Mouse (Mus musculus) heart, embryonic 11.5 days (tissue): ENCODE data around the gene Ptbp3. TPM values are rescaled to one million over a fixed set of nuclear protein-coding genes. Genes with fewer than 3 reads are reported as not detected.
"Not testable (repeated sequence)": the region's sequence is repeated elsewhere in the genome, so short reads cannot be mapped to it uniquely, and the experiment has no call there.

ENCODE experiments used
- ATAC-seq: fragments of 200-750 bp; cut with Nextera tagmentation; replicated peaks from 2 replicates; pipeline ENCODE4 v1.8.0; 2017; ENCODE audit warnings: moderate library complexity; ENCODE audit not compliant: insufficient number of reproducible peaks, low FRiP score, low TSS enrichment
- H3K27ac ChIP-seq: fragments of 300-500 bp; sonication (generic); 2 replicates; pipeline ENCODE4 v1.5.1; 2014; ENCODE audit warnings: mild to moderate bottlenecking, low read depth, low read length
- H3K27me3 ChIP-seq: fragments of 300-500 bp; sonication (generic); 2 replicates; pipeline ENCODE4 v1.6.1; 2014; ENCODE audit warnings: mild to moderate bottlenecking, low read length, mixed read lengths; ENCODE audit not compliant: control insufficient read depth, insufficient read depth
- H3K36me3 ChIP-seq: fragments of 300-500 bp; sonication (generic); 2 replicates; pipeline ENCODE4 v1.6.1; 2014; ENCODE audit warnings: mild to moderate bottlenecking, low read length, moderate library complexity, mixed read lengths; ENCODE audit not compliant: control insufficient read depth, insufficient read depth
- H3K4me1 ChIP-seq: fragments of 300-500 bp; sonication (generic); 2 replicates; pipeline ENCODE4 v1.6.1; 2014; ENCODE audit warnings: low read length; ENCODE audit not compliant: control insufficient read depth, insufficient read depth
- H3K4me2 ChIP-seq: fragments of 300-500 bp; sonication (generic); 2 replicates; pipeline ENCODE4 v1.6.1; 2014; ENCODE audit warnings: mild to moderate bottlenecking, moderate library complexity
- H3K4me3 ChIP-seq: fragments of 300-500 bp; sonication (generic); 2 replicates; pipeline ENCODE4 v1.5.1; 2014; ENCODE audit warnings: low read depth, low read length
- H3K9ac ChIP-seq: fragments of 300-500 bp; sonication (generic); 2 replicates; pipeline ENCODE4 v1.6.1; 2014; ENCODE audit warnings: mild to moderate bottlenecking, low read depth, low read length, moderate library complexity
- H3K9me3 ChIP-seq: fragments of 300-500 bp; sonication (generic); replicated peaks from 2 replicates; pipeline ENCODE4 v1.6.1; 2016; ENCODE audit warnings: low read length; ENCODE audit not compliant: control insufficient read depth
- WGBS: fragments of 180-500 bp; shearing (Covaris S2); extraction: QIAGEN DNeasy Blood & Tissue Kit; methylation state at CpG from one replicate; pipeline ENCODE4 v1.1.7; 2014; ENCODE audit not compliant: insufficient replicate concordance; 5-methylcytosine and 5-hydroxymethylcytosine counted together
- polyA plus RNA-seq: library from polyadenylated mRNA; unstranded; fragments of >200 nt; fragmentation: Nextera tagmentation; extraction: Ambion mirVana; gene quantifications from 2 replicates; pipeline ENCODE4 v1.2.1, GENCODE M21; 2014

The Ptbp3 gene
- polyA plus RNA-seq, 1 experiment from 2014 or later, result 48.4 TPM

DNA sequence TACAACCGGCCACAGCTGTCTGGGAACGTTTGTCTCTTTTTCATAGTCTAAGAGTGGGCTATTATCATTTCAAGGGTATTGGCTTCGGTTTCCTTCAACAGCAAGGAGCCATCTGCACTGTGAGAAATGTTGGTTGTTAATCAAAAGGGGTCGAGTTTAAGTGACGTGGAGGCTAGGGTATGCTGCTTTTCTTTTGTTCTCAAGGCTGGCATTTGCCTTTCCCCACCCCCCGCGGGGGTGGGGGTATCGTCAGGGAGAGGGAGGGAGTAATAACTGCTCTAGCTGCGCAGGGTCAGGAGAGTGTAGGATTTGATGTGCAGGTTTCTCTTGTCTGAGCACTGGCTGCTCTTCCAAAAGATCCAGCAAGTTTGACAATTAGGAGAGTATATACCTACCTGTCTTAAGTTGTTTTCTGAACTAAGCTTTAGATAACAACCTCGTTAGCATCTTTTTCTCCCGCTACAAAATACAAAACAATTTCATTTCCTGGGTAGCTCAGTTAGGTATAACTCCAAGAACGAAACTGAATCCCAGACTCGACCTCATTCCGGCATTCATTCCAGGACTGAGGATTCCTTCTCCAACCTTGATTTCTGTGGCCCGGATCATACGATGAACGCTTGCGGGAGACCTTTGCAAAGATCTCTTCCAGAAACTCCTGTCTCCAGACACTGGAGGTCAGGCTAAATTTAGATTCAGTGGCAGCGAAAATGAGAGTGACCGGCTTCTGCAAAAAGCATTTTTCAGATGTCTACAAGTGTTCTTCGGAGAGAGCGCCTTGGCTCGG, 31.5 kb upstream of the Ptbp3 start:
- under 1% methylated on average over 23 of the region's 23 CpGs for WGBS

GRCm38 (mm10) chr4:59575184-59575958, 26.2 kb upstream of the Ptbp3 start:
- H3K27me3 ChIP-seq, result no peaks in the 10 kb centered on the region

More for the DNA sequence above, 31.5 kb upstream of the Ptbp3 start:
- peak overlapping the region; percentile 93 for H3K27ac ChIP-seq
- H3K4me1 ChIP-seq, result peaks cover 2% of the 10 kb centered on the region; the same call in 1 of the 2 replicates
- peak overlapping the region; percentile 57 for H3K4me3 ChIP-seq
- peak overlapping the region; percentile 90 for H3K4me2 ChIP-seq
- no peaks in the 10 kb centered on the region for H3K36me3 ChIP-seq
- no peaks in the 10 kb centered on the region for H3K9me3 ChIP-seq
- peak overlapping the region; percentile 83 for H3K9ac ChIP-seq
- no peaks in the 10 kb centered on the region for H3K27me3 ChIP-seq
- peak; percentile 60; the same call in 1 of the 2 replicates for ATAC-seq

GRCm38 (mm10) chr4:59572521-59573118, 23.5 kb upstream of the Ptbp3 start:
- no peak overlapping the region for H3K27ac ChIP-seq
- H3K27me3 ChIP-seq, result no peaks in the 10 kb centered on the region
- no peak overlapping the region for H3K9ac ChIP-seq
- no peaks in the 10 kb centered on the region for H3K4me1 ChIP-seq
- no peaks in the 10 kb centered on the region for H3K9me3 ChIP-seq
- no peak for ATAC-seq
- no peaks in the 10 kb centered on the region for H3K36me3 ChIP-seq
- no peak overlapping the region for H3K4me3 ChIP-seq
- H3K4me2 ChIP-seq, result no peak overlapping the region
- 78% methylated on average over 11 of the region's 11 CpGs for WGBS

More at GRCm38 (mm10) chr4:59575184-59575958, 26.2 kb upstream of the Ptbp3 start:
- H3K36me3 ChIP-seq, result no peaks in the 10 kb centered on the region
- no peak for ATAC-seq
- H3K9ac ChIP-seq, result no peak overlapping the region
- H3K4me2 ChIP-seq, result no peak overlapping the region
- H3K27ac ChIP-seq, result no peak overlapping the region
- peaks cover 2% of the 10 kb centered on the region; the same call in 1 of the 2 replicates for H3K4me1 ChIP-seq
- no peaks in the 10 kb centered on the region for H3K9me3 ChIP-seq
- WGBS, result 78% methylated on average over 11 of the region's 11 CpGs
- H3K4me3 ChIP-seq, result no peak overlapping the region

- not testable (repeated sequence) for H3K9me3 ChIP-seq, H3K4me2 ChIP-seq, H3K4me3 ChIP-seq, H3K4me1 ChIP-seq, H3K27me3 ChIP-seq, ATAC-seq, H3K36me3 ChIP-seq, H3K27ac ChIP-seq, H3K9ac ChIP-seq
- WGBS, result 87% methylated on average over 7 of the region's 8 CpGs
These were observed 21.4 kb upstream of the Ptbp3 start for GRCm38 (mm10) chr4:59570519-59570918.

- Histone ChIP-seq H3K9ac (no peak overlapping the region), H3K27ac (no peak overlapping the region), H3K4me2 (no peak overlapping the region), H3K9me3 (no peaks in the 10 kb centered on the region; the same call in 1 of the 2 replicates), H3K27me3 (no peaks in the 10 kb centered on the region), H3K4me1 (no peaks in the 10 kb centered on the region), H3K36me3 (no peaks in the 10 kb centered on the region), H3K4me3 (no peak overlapping the region)
- ATAC-seq, result no peak
- WGBS, result 4% methylated on average over 7 of the region's 7 CpGs
These were observed 20.4 kb upstream of the Ptbp3 start for GRCm38 (mm10) chr4:59569538-59569937.

GRCm38 (mm10) chr4:59567576-59568260, 18.6 kb upstream of the Ptbp3 start:
- H3K4me1 ChIP-seq, result no peaks in the 10 kb centered on the region
- no peak for ATAC-seq
- H3K4me2 ChIP-seq, result no peak overlapping the region
- H3K9me3 ChIP-seq, result no peaks in the 10 kb centered on the region; the same call in 1 of the 2 replicates
- no peak overlapping the region for H3K4me3 ChIP-seq
- 76% methylated on average over 6 of the region's 6 CpGs for WGBS
- no peak overlapping the region for H3K27ac ChIP-seq
- no peak overlapping the region for H3K9ac ChIP-seq
- H3K36me3 ChIP-seq, result no peaks in the 10 kb centered on the region
- H3K27me3 ChIP-seq, result no peaks in the 10 kb centered on the region

GRCm38 (mm10) chr4:59565571-59566188, 16.5 kb upstream of the Ptbp3 start:
- 55% methylated on average over 8 of the region's 8 CpGs for WGBS
- no peak overlapping the region for H3K4me2 ChIP-seq
- no peak overlapping the region for H3K9ac ChIP-seq
- H3K9me3 ChIP-seq, result no peaks in the 10 kb centered on the region; the same call in 1 of the 2 replicates
- H3K4me3 ChIP-seq, result no peak overlapping the region
- 0 out of 2 replicates have a peak, but pooled peaks cover 2% of the 10 kb centered on the region for H3K4me1 ChIP-seq
- H3K27me3 ChIP-seq, result no peaks in the 10 kb centered on the region
- ATAC-seq, result no peak
- no peaks in the 10 kb centered on the region for H3K36me3 ChIP-seq
- no peak overlapping the region for H3K27ac ChIP-seq

DNA sequence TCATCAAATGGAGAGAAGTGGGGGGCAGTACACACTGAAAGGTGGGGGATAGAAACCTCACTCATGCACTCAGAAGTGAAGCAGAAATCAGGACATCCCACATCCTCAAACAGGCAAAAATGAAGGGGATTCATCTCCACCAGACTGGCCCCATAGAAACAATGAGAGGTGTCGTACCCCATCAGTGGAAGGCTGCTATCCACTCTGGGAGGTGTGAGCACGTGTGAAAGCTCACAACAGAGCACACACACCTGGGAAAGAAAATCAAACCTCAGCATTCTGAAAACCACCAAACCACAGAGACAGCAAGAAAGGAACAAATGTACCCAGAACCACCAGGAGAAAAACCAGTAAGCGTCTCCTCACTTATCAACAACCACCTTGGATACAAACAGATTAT, 15.0 kb upstream of the Ptbp3 start:
- no peaks in the 10 kb centered on the region; the same call in 1 of the 2 replicates for H3K9me3 ChIP-seq
- H3K9ac ChIP-seq, result no peak overlapping the region
- 68% methylated on average over 3 of the region's 3 CpGs for WGBS
- no peaks in the 10 kb centered on the region for H3K27me3 ChIP-seq
- ATAC-seq, result no peak
- no peak overlapping the region for H3K4me2 ChIP-seq
- H3K4me3 ChIP-seq, result no peak overlapping the region
- H3K27ac ChIP-seq, result no peak overlapping the region
- no peaks in the 10 kb centered on the region for H3K36me3 ChIP-seq
- H3K4me1 ChIP-seq, result 0 out of 2 replicates have a peak, but pooled peaks cover 2% of the 10 kb centered on the region
